Mouse (Mus musculus): ENCODE data around the gene Strip2.

DNA sequence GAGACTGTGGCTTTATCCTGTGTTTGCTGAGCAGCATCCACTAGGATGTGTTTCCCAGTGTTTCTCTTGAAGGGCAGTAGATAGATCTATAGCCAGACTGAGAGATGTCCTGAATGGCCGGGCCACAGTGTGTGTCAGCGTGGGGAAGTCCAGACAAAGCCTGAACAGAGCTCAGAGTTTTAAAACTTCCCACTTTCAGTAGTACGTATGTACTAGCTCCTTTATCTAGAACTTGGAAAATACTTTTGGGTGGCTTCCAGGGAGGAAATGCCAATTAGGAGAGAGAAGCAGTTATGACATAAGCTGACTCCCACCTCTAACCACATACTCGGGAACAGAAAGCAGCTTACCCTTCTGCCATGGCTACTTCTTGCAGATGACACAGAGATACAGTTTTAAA, 23.6 kb downstream of the Strip2 start:
- TF ChIP-seq CTCF (conservative IDR thresholded peaks at IDR 0.05; ENCODE audit: insufficient read depth, insufficient read length, low read depth, low read length): no peak
- TF ChIP-seq POLR2A (IDR thresholded peaks at IDR 0.05; ENCODE audit: low read depth, low read length): no peak

Measured in kidney, adult 2 months (tissue).